Mouse (Mus musculus) hindbrain, postnatal 0 days (tissue): ENCODE results near the gene Gdf11. TPM values are rescaled to one million over a fixed set of nuclear protein-coding genes. Genes with fewer than 3 reads are reported as not detected.

Experiments
- ATAC-seq: fragments of 200-750 bp; cut with Nextera tagmentation; 2 replicates; pipeline ENCODE4 v1.8.0; 2017; ENCODE audit warnings: mild to moderate bottlenecking, moderate TSS enrichment, moderate library complexity
- DNase-seq: peaks from one replicate; pipeline ENCODE4 v3.0.0-alpha.2; 2015; ENCODE audit warnings: low spot score
- H3K27ac ChIP-seq: fragments of 300-500 bp; sonication (generic); 2 replicates; pipeline ENCODE4 v1.5.1; 2014; ENCODE audit warnings: mild to moderate bottlenecking
- H3K27me3 ChIP-seq: fragments of 300-500 bp; sonication (generic); 2 replicates; pipeline ENCODE4 v1.6.1; 2014; ENCODE audit warnings: low read length, mixed read lengths; ENCODE audit not compliant: insufficient read depth
- H3K36me3 ChIP-seq: fragments of 300-500 bp; sonication (generic); 2 replicates; pipeline ENCODE4 v1.6.1; 2014; ENCODE audit warnings: low read length, mixed read lengths; ENCODE audit not compliant: insufficient read depth
- H3K4me1 ChIP-seq: fragments of 300-500 bp; sonication (generic); 2 replicates; pipeline ENCODE4 v1.6.1; 2014; ENCODE audit warnings: antibody characterized with exemption, low read length, mixed read lengths; ENCODE audit not compliant: insufficient read depth
- H3K4me2 ChIP-seq: fragments of 300-500 bp; sonication (generic); 2 replicates; pipeline ENCODE4 v1.6.1; 2014; ENCODE audit warnings: low read depth, mild to moderate bottlenecking, low read length, moderate library complexity, mixed read lengths
- H3K4me3 ChIP-seq: fragments of 300-500 bp; sonication (generic); 2 replicates; pipeline ENCODE4 v1.5.1; 2014; ENCODE audit warnings: low read length
- H3K9ac ChIP-seq: fragments of 300-500 bp; sonication (generic); replicated peaks from 2 replicates; pipeline ENCODE4 v1.6.1; 2014; ENCODE audit warnings: mild to moderate bottlenecking, low read length, moderate library complexity, mixed read lengths
- H3K9me3 ChIP-seq: fragments of 300-500 bp; sonication (generic); 2 replicates; pipeline ENCODE4 v1.6.1; 2016; ENCODE audit warnings: low read length, mixed read lengths
- CTCF ChIP-seq: IDR thresholded peaks from 2 replicates; pipeline ENCODE4 v1.5.1; 2016; ENCODE audit warnings: antibody characterized with exemption, control low read depth, low read depth
- WGBS: fragments of 180-500 bp; shearing (Covaris S2); extraction: QIAGEN DNeasy Blood & Tissue Kit; methylation state at CpG from one replicate; pipeline ENCODE4 v1.1.7; 2014; 5-methylcytosine and 5-hydroxymethylcytosine counted together
- polyA plus RNA-seq: library from polyadenylated mRNA; unstranded; fragments of >200 nt; fragmentation: Nextera tagmentation; extraction: Ambion mirVana; gene quantifications from 2 replicates; pipeline ENCODE4 v1.2.1, GENCODE M21; 2015
- total RNA-seq: library from RNA; depleted of rRNA; stranded (reverse); fragments of >200 nt; gene quantifications from 2 replicates; pipeline ENCODE4 v1.2.3, GENCODE M21; 2014

Gdf11 gene
- total and polyA plus RNA-seq, 2 experiments from 2014 or later, result 6.7 to 18.8 TPM

DNA sequence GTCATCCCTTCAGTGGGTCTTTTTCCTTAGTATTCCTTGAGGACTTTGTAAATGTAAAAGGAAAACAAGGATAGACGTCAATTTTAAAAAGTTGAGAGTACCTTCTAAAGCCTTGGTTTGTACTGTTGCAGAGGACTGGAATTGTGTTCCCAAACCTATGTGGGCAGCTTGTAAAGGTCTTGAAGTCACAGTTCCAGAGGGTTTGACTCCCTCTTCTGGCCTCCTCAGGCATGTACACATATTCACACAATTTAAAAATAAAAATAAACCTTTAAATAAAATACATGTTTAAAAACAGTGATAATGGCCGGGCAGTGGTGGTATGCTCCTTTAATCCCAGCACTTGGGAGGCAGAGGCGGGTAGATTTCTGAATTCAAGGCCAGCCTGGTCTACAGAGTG lies 25.5 kb downstream of the Gdf11 start:
- Histone ChIP-seq H3K9ac (no peak overlapping the region), H3K27me3 (no peaks in the 10 kb centered on the region), H3K4me1 (no peaks in the 10 kb centered on the region), H3K4me3 (no peak overlapping the region), H3K4me2 (no peak overlapping the region), H3K36me3 (no peaks in the 10 kb centered on the region), H3K27ac (no peak overlapping the region), H3K9me3 (no peaks in the 10 kb centered on the region)
- 87% methylated on average over 3 of the region's 3 CpGs for WGBS
- TF ChIP-seq CTCF, result peak; percentile 43
- DNase-seq (no peak), ATAC-seq (no peak)

DNA sequence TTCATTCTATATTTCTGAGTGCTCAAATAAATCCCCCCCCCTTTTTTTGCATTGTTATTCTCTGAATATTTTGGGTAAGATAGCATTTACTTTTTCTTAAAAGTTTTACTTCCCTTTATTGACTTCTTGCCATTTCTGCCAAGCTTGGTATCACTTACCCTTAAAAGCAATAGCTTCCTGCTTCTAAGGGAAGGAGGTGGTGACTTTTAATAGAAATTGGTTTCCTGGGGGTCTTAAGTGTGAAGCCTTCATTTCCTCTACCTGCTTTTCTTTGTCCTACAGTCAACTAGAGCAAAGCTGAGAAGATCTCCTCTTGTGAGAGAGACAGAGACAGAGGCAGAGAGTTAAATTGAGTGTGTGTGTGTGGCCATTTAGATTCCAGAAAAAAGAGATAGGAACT lies 30.3 kb downstream of the Gdf11 start:
- H3K36me3 ChIP-seq, result peaks cover 13% of the 10 kb centered on the region
- no peaks in the 10 kb centered on the region for H3K9me3 ChIP-seq
- DNase-seq, result no peak
- ATAC-seq, result no peak
- H3K27ac ChIP-seq, result no peak overlapping the region
- H3K4me1 ChIP-seq, result no peaks in the 10 kb centered on the region
- no peak overlapping the region for H3K9ac ChIP-seq
- H3K4me2 ChIP-seq, result no peak overlapping the region
- H3K4me3 ChIP-seq, result no peak overlapping the region
- no peaks in the 10 kb centered on the region for H3K27me3 ChIP-seq
- no peak for TF ChIP-seq CTCF

DNA sequence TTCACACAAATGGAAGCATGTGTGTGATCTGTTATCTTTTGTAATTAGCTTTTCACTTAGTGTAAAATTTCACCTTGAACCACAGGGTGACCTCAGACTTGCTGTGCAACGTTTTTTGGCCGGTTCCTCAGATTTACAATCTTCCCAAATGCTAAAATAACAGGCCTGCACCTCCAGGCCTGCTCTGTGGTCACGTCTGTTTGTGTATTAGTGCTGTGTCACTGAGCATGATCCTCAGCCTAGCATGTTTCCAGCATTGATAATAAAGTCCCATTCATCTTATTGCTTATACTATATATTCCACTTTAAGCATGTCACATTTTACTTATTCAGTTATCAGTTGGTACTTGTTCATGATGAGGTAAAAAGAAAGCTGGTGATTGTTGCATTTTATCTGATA lies 41.2 kb downstream of the Gdf11 start:
- H3K9me3 ChIP-seq, result no peaks in the 10 kb centered on the region
- DNase-seq (no peak), ATAC-seq (no peak)
- 69% methylated on average over 3 of the region's 3 CpGs for WGBS
- TF ChIP-seq CTCF, result no peak
- H3K4me2 ChIP-seq, result no peak overlapping the region
- no peaks in the 10 kb centered on the region for H3K27me3 ChIP-seq
- no peaks in the 10 kb centered on the region for H3K4me1 ChIP-seq
- H3K27ac ChIP-seq, result no peak overlapping the region
- H3K4me3 ChIP-seq, result no peak overlapping the region
- peaks cover 16% of the 10 kb centered on the region for H3K36me3 ChIP-seq
- no peak overlapping the region for H3K9ac ChIP-seq

DNA sequence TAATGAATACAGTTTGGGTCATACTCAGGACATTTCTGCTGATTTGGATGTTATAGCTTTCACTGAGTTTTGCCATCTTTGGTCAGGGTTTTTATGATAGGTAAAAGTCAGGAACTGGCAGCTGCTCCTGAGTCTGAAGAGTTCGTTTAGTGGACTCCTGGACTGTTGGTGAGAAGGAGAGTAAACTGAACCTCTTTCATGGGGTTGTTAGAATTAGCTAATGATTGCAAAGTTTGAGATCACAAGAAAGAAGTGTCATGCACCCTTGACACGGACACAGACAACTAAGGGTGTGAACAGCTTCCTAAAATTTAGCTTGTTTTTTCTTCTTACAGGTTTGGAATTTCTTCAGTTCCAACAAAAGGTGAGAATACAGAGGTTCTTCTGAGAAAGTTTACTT lies 43.1 kb downstream of the Gdf11 start:
- Histone ChIP-seq H3K27me3 (no peaks in the 10 kb centered on the region), H3K9me3 (no peaks in the 10 kb centered on the region), H3K36me3 (peaks cover 11% of the 10 kb centered on the region), H3K4me2 (no peak overlapping the region), H3K4me1 (no peaks in the 10 kb centered on the region), H3K27ac (no peak overlapping the region), H3K9ac (no peak overlapping the region), H3K4me3 (no peak overlapping the region)
- DNase-seq, result no peak
- no peak for ATAC-seq
- TF ChIP-seq CTCF, result no peak
- 82% methylated on average over 2 of the region's 2 CpGs for WGBS

DNA sequence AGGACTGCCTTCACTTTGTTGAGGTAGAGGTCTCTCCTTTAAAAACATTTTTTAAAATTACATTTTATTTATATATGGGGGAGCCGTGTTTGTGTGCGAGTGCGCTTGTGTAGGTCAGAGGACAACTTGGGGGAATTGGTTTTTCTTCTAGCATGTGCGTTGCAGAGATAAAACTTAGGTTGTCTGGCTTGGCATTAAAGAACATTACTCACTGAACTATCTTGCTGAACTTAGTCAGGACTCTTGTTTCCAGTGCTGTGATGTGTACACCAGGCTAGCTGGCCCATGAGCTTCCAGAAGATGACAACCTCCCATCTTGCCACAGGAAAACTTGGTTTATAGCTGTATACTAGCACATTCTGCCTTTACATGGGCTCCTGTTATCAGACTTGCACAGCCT lies 44.9 kb downstream of the Gdf11 start:
- WGBS, result 95% methylated on average over 4 of the region's 4 CpGs
- Histone ChIP-seq H3K36me3 (peaks cover 28% of the 10 kb centered on the region), H3K27ac (no peak overlapping the region), H3K9ac (no peak overlapping the region), H3K4me3 (no peak overlapping the region), H3K4me1 (no peaks in the 10 kb centered on the region), H3K4me2 (no peak overlapping the region), H3K9me3 (no peaks in the 10 kb centered on the region), H3K27me3 (no peaks in the 10 kb centered on the region)
- DNase-seq (no peak), ATAC-seq (no peak)
- TF ChIP-seq CTCF, result no peak

DNA sequence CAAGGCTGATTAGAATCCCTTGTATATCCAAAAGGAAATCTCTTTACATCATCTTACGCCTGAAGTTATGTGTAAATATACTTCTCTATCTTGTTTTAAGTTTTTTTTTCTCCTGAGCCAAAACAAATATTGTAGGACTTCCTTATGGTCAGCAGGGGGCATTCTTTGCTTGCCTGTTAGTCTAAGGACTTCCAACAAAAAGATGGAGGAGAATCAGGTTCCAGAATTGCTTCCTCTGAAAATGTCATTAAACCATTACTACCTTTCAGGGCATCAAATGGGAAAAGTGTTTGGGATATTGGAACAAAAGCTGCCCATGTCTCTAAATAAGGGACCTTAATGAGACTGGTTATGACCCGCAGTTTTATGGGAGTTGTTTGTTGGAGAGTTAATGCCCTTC lies 46.0 kb downstream of the Gdf11 start:
- H3K27me3 ChIP-seq, result no peaks in the 10 kb centered on the region
- H3K4me3 ChIP-seq, result no peak overlapping the region
- H3K27ac ChIP-seq, result no peak overlapping the region
- H3K9me3 ChIP-seq, result no peaks in the 10 kb centered on the region
- peak; percentile 62 for TF ChIP-seq CTCF
- no peaks in the 10 kb centered on the region for H3K4me1 ChIP-seq
- peaks cover 31% of the 10 kb centered on the region for H3K36me3 ChIP-seq
- DNase-seq (peak; percentile 69), ATAC-seq (no peak)
- WGBS, result 81% methylated on average over 2 of the region's 2 CpGs
- no peak overlapping the region for H3K9ac ChIP-seq
- H3K4me2 ChIP-seq, result no peak overlapping the region

DNA sequence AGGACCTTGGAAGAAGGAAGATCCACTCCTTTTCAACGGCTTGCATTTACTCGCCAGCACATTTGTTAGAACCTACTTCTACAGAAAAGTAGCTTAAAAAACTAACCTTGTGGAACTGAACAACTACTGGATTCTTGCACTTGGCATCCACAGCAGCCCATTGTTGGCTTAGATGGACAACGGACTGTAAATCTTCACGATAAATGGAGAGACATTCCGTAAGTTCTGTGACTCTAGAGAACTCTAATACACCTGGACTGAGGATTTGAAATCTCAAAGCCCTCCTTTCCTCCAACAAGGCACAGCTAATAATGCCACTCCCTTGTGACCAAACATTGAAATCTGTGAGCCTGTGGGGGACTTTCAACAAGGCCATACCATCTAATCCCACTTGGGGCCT lies 48.3 kb downstream of the Gdf11 start:
- DNase-seq (no peak), ATAC-seq (no peak)
- Histone ChIP-seq H3K9me3 (no peaks in the 10 kb centered on the region), H3K36me3 (peaks cover 25% of the 10 kb centered on the region; the same call in 1 of the 2 replicates), H3K9ac (no peak overlapping the region), H3K4me2 (no peak overlapping the region), H3K27ac (no peak overlapping the region), H3K4me1 (no peaks in the 10 kb centered on the region), H3K27me3 (no peaks in the 10 kb centered on the region), H3K4me3 (no peak overlapping the region)
- 95% methylated on average over 5 of the region's 5 CpGs for WGBS
- TF ChIP-seq CTCF, result no peak
